In genomic region chr6:83316022-83316421, GRCm38 (mm10) we compare ENCODE assay signal across 1 mouse cellular context.
TF ChIP-seq lines count a peak whose summit lies in the region.

No protein-coding gene starts in this region.

TF ChIP-seq in MEL, 35 proteins besides CTCF, POLR2A, EP300 and RAD21 (continued from another document):
- TF ChIP-seq POLR2AphosphoS5 (IDR thresholded peaks at IDR 0.05; ENCODE audit: borderline replicate concordance, low read depth, low read length) (no peak), ETS1 (IDR thresholded peaks at IDR 0.05; ENCODE audit: low read depth, low read length) (peak; percentile 74), NRF1 (IDR thresholded peaks at IDR 0.05; ENCODE audit: insufficient read depth, low read depth, low read length, poor library complexity, severe bottlenecking) (no peak), TCF12 (IDR thresholded peaks at IDR 0.05; ENCODE audit: low read depth, low read length) (peak; percentile 60), MAX (IDR thresholded peaks at IDR 0.05; ENCODE audit: low read length) (peak; percentile 71), MYC (IDR thresholded peaks at IDR 0.05; ENCODE audit: low read depth, low read length) (peak; percentile 74; the same call in 1 of the 2 replicates), GATA1 (IDR thresholded peaks at IDR 0.05; ENCODE audit: low read depth, low read length) (peak; percentile 84), MAZ (IDR thresholded peaks at IDR 0.05; ENCODE audit: low read depth, low read length) (peak; percentile 72; the same call in 1 of the 2 replicates), ZKSCAN1 (IDR thresholded peaks at IDR 0.05; ENCODE audit: low read depth, low read length) (no peak; the same call in 1 of the 2 replicates)
